9 mouse cellular contexts compared by ENCODE assay signal in genomic region chr11:60984912-60985558, GRCm38 (mm10). TPM values are rescaled to one million over a fixed set of nuclear protein-coding genes. Genes with fewer than 3 reads are reported as not detected.
DNase-seq lines count a peak whose midpoint lies in the region; ATAC-seq lines count a peak whose summit lies in the region.
"Had no signal": no experiment of that assay in that cellular context is flagged by ENCODE, and none has a peak within 500 bp of the region (broad histone marks: within the 10 kb centered on the region; RNA-seq: fewer than 3 reads in every experiment).

No protein-coding gene starts in this region.

- ATAC-seq in megakaryocyte progenitor cell, adult 5-6 weeks (replicated peaks; ENCODE audit: poor library complexity) = no peak

- peak; percentile 96 for DNase-seq in heart, adult 11 months
- DNase-seq in heart, embryonic 10.5 days (ENCODE audit: low spot score) = no peak
- DNase-seq in testis, postnatal 10 days (ENCODE audit: low spot score) = peak; percentile 39
- no peak for DNase-seq in testis, postnatal 14 days (ENCODE audit: low spot score)
- peak; percentile 36 for DNase-seq in heart, adult 8-10 months (ENCODE audit: low spot score)
- peak; percentile 84 for DNase-seq in skeletal muscle tissue, adult 2 months (ENCODE audit: low read depth, low spot score)
- no peak for DNase-seq in T-cell, adult 2 months (ENCODE audit: low spot score)

- 75% methylated on average over 13 of the region's 13 CpGs for WGBS in heart, embryonic 10.5 days

- H3K27ac ChIP-seq in heart, embryonic 10.5 days = no peak overlapping the region
- H3K27ac ChIP-seq: midbrain, embryonic 12.5 days had no signal

- no peaks in the 10 kb centered on the region for H3K36me3 ChIP-seq in heart, embryonic 10.5 days
- H3K36me3 ChIP-seq: midbrain, embryonic 12.5 days had no signal

- no peaks in the 10 kb centered on the region for H3K9me3 ChIP-seq in heart, embryonic 10.5 days
- H3K9me3 ChIP-seq: midbrain, embryonic 12.5 days had no signal

- peaks cover 15% of the 10 kb centered on the region for H3K4me1 ChIP-seq in heart, embryonic 10.5 days
- H3K4me1 ChIP-seq: midbrain, embryonic 12.5 days had no signal

- no peak overlapping the region for H3K4me3 ChIP-seq in heart, embryonic 10.5 days
- H3K4me3 ChIP-seq: midbrain, embryonic 12.5 days had no signal

- H3K27me3 ChIP-seq in heart, embryonic 10.5 days (ENCODE audit: insufficient read depth, poor library complexity, severe bottlenecking) = no peaks in the 10 kb centered on the region
- H3K27me3 ChIP-seq: midbrain, embryonic 12.5 days had no signal

RNA-seq across cellular contexts. Expression of gene Kcnj12, which starts 37.3 kb away (rescaled TPM):
- 1.4 and 1.7 TPM in 2 replicates for polyA plus RNA-seq in heart, embryonic 10.5 days (2016; fragmentation: Nextera tagmentation; extraction: Ambion mirVana)
- total RNA-seq in heart, adult 8-10 months (2022) = 10 to 100 TPM; 23.1 to 32.7 (median 25.0) TPM
- total RNA-seq in megakaryocyte progenitor cell, adult 5-6 weeks (2015) = not detected in 2 replicates
- total RNA-seq in megakaryocyte progenitor cell, adult 5-6 weeks (2017) = not detected in 2 replicates

RNA-seq across cellular contexts. Expression of gene Map2k3, which starts 53.2 kb away (rescaled TPM):
- 86.5 and 91.3 TPM in 2 replicates for polyA plus RNA-seq in heart, embryonic 10.5 days (2016; fragmentation: Nextera tagmentation; extraction: Ambion mirVana)
- 10 to 100 TPM; 74.6 to 80.8 (median 77.0) TPM for total RNA-seq in heart, adult 8-10 months (2022)
- total RNA-seq in megakaryocyte progenitor cell, adult 5-6 weeks (2015) = 29.9 and 32.7 TPM in 2 replicates
- total RNA-seq in megakaryocyte progenitor cell, adult 5-6 weeks (2017) = 13.5 and 17.5 TPM in 2 replicates

Comparison
In these comparisons a context has a peak if more than half of its experiments do, and no peak if none do; other contexts are left out.
1. DNase-seq: peak in heart, adult 11 months (single experiment), testis, postnatal 10 days (single experiment), heart, adult 8-10 months (single experiment) and skeletal muscle tissue, adult 2 months (single experiment); none in heart, embryonic 10.5 days (single experiment), testis, postnatal 14 days (single experiment) and T-cell, adult 2 months (single experiment).
2. RNA of gene Kcnj12, which starts 37.3 kb away (total RNA-seq): 23.1 to 32.7 TPM in heart, adult 8-10 months; not detected in megakaryocyte progenitor cell, adult 5-6 weeks; every median in the first group is over 10 times any median in the second.